Mouse (Mus musculus): ENCODE data around the gene Snai1. TPM values are rescaled to one million over a fixed set of nuclear protein-coding genes. Genes with fewer than 3 reads are reported as not detected.

The Snai1 gene
- total RNA-seq, 2 experiments from 2014 or later: 0.50 to 0.94 TPM

GRCm38 (mm10) chr2:167551342-167551920 lies 13.4 kb downstream of the Snai1 start:
- no peak for DNase-seq

DNA sequence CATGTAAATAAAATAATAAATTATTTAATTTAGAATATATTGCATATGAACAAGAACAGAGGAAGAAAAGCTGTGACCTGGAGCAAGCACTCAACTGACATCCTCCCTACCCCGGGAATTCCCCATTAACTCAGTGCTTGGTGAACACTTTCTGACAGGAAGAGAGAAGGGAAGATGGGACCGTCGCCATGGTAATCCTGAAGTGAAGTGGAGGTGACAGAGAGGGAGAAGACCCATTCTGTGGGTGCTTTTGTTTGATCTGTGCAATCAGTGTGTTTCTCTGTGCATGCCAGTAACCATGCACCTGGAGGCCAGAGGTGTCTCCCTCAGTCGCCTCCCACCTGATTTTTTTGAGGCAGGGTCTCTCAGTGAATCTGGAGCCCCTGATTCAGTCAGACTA lies 14.3 kb downstream of the Snai1 start:
- DNase-seq: no peak

GRCm38 (mm10) chr2:167552927-167553402 lies 15.0 kb downstream of the Snai1 start:
- DNase-seq: no peak

DNA sequence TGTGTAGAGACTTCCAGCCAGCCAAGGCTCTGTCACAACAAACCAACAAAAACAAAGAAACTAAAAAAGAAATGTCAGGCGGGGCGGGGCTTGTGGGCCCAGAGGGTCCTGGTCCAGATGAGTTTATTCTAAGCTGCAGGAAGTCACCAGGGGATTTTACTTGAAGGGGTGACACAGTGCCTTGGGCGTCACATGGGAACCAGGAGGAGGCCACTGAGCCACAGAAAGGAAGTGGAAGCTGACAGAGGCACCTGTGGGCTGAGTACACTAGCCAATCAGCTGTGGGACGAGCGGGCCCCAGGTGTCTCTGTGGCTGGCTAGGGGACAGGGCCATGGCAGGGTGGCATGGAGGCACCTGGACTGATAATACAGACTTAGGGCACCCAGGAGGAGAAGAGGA lies 17.8 kb downstream of the Snai1 start:
- no peak for DNase-seq

DNA sequence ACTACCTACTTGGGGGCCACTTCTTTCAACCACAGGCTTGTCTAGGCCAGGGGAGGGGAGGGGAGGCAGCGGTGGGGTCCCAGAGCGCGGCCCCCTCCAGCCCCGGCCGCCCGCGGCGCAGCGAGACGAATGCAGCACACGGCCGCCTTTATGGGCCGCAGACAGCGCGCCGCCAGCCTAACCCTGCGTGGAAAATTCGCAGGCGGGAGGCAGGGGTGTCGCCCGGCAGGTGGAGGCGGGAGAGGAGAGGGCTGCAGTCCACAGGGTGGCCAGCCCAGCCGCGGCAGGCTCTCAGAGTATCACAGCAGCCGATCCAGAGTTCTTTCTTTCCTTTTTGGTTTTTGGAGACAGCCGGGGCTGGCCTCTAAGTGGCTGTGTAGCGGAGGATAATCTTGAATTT lies 21.4 kb downstream of the Snai1 start:
- DNase-seq: no peak

DNA sequence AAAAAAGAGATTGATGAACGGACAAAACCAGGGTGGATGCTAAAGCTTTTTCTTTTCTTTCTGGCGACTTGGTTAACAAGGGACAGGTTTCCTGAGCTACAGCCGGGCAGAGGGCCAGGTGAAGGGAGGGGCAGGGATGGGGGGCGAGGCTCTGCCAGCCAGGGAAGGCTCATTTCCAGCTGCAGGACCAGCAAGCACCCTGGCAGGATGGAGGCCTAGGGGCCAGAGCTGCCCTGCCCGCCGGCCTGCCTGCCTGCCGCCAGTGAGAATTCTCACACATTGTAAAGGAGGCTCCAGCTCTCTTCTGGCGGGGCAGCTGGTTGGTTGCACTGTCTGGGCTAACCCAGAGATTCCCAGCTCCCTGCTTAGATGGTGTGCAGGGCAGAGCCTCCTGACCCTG lies 24.1 kb downstream of the Snai1 start:
- DNase-seq: no peak

GRCm38 (mm10) chr2:167563035-167563434 lies 25.0 kb downstream of the Snai1 start:
- DNase-seq: no peak

GRCm38 (mm10) chr2:167563703-167564102 lies 25.7 kb downstream of the Snai1 start:
- DNase-seq: no peak

DNA sequence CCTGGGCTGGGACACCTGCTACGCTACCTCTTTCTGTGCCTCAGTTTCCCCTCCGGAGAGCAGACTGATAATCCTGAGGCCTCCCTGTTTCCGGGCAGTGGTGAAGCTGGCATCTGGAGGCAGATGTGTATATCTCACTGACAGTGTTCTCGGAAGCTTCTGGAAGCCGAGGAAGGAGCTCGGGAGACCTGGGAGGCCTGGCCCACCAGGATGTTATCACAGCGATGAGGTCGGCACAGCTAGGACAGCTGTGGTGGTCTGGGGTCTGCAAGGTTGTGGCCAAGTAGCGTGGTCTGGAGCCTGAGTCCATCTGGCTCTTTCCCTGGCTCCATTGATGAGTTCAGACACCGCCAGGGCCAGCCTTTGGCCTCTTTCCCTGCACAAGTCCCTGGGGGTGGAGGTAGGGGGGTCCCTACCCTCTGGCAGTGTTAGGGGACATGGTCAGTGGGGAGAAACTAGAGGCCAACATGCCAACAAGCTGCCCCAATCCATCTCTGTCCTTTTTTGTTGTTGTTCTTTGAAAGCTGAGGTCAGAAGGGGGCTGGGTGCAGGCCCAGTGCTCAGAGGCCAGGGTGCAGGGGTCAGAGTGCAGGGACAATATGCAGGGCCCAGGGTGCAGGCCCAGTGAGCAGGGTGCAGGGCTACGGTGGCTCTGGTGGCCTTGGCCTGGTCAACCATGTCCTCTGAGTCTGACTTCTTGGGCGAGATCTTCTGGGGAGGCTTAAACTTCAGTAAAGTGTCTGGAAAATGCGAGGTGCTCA lies 26.7 kb downstream of the Snai1 start:
- no peak for DNase-seq

GRCm38 (mm10) chr2:167565312-167565656 lies 27.3 kb downstream of the Snai1 start:
- DNase-seq: no peak

DNA sequence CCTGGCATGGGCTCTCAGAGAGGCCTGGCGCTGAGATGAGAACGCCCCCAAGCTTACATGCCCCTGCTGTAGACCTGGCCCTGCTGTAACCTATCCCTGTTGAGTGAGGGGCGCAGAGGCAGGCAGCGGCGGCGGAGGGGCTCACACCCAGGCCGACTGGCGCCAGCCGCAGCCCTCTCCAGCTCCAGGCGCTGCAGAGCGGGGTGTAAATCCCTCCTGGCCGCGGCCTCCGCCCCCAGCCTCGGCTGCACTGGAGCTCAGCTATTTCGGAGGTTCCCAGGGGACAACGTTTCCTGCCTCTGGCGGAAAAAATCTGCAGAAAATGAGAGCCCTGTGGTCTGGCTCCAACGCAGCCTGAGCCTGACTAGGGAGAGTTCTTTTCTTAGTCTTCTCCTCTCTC lies 27.7 kb downstream of the Snai1 start:
- DNase-seq: no peak

DNA sequence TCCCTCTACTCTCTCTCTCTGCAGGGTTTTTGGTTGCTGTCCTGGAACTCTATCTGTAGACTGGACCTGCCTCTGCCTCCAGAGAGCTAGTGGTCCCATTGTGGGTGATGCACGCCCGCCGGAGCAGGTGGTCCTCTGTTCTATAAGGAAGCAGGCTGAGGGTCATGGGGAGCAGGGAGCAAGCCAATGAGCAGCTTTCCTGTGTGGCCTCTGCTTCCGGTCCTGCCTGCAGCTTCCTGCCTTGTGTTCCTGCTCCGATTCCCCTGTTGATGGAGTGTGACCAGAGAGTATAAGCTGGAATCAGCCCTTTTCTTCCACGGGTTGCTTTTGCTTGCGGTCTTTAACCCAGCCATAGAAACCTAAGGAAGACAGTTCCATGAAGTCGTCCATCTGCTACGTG lies 30.1 kb downstream of the Snai1 start:
- no peak for DNase-seq

DNA sequence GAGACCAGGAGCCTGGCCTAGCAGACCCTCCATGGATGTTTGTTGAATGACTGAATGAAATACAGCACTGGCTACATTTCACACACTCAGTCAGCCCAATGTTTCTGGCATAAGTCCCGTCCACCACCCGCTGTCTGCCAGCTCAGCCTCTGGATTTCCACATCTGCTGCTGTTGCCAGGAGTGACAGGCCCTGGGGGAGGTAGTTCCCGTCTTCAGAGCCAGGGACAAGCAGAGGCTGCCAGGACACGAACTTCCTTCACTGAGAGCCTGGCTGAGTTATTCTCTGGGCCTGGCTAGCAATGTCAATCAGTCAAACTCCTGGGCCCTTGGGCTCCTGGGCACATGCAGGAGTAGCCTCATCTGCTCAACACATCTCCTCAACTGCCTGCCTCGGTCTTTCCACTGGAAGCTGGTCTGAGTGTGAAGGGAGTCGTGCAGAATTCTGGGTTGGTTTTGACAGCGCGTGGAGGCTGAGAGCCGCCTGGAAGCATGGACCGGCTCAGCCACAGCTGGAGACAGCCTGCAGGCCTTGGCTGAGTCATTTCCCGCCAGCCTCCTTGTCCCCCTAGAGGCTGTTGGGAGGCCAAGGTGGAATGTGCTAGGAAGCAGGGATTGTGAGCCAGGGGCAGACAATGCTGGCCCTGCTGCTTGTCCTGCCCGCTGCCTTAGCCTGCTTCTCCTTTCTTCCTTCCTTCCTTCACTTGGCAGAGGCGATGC lies 32.1 kb downstream of the Snai1 start:
- no peak for DNase-seq

GRCm38 (mm10) chr2:167570815-167571214 lies 32.8 kb downstream of the Snai1 start:
- no peak for DNase-seq

DNA sequence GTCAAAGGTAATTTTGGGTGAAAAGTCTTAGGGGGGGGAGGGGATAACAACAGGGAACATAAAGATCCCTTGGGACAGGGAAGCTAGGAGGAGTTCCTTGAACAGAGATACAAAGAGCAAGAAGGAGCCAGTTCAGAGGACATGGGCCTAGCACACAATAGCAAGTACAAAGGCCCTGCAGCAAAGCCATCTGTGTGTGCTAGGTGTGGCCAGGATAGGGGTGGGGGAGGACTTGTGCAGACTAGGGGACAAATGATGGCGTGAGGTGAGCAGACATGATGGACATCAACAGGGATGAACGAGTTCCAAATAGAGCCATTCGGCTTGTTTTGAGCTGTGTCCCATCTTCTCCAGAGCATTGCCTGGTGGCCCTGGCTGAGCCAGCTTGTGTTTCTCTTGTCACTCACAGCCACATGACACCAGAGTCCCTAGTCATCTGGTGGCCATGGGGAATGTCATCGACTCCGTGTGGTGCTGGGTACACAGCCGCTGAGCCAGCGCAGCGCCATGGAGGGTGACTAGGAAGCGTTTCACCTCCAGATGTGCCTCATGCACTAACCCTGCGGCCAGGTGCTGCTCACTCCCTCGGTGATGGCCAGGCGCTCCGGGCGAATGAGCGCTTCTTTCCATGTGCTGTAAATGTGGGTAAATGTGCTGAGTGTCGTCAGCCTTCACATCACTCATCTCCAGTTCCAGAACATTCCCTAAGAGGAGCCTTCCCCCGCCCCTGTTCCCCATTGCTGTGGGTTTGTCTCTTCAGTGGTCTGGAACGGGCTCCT lies 33.6 kb downstream of the Snai1 start:
- DNase-seq: no peak

- DNase-seq: no peak
Measured at GRCm38 (mm10) chr2:167574814-167575213, 36.8 kb downstream of the Snai1 start.

DNA sequence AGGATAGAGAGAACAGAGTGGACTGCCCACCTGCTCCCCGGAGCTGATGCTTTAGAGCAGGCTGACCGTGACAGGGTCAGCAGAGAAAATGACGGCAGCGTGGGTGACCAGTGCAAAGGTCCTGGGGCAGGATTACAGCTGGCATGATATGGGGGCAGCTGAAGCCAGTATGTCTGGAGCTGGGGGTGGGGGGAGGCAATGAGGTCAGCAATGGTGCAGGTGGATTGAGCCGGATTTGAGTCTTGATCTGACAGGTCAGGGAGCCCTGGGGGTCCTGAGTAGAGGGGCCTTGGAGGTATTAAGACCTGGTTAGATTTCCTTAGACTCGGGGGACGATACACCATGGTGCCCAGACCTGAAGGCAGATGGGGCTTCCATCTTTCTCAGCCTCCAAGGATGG lies 37.6 kb downstream of the Snai1 start:
- DNase-seq: no peak

DNA sequence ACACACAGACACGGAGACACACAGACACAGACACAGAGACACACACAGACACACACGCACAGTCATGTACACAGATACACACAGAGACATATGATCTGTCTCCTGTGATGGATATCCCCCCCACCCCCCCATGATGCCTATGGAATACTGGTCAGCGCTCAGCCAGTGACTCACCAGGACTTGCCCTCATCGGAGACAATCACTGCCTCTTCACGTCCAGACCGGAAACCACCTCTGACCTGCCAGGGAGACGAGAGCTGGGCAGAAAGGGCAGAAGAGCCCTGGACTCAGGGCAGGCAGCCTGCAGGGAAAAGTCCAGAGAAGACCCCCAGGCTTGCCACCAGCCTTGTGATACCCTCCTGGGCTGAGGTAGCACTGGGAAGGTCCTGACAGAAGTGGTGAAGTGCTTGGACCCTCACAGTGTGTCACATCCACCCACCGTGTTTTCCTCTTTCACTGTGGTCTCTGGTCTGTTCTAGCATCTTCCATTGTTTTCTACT lies 38.2 kb downstream of the Snai1 start:
- no peak for DNase-seq

GRCm38 (mm10) chr2:167577186-167577785 lies 39.3 kb downstream of the Snai1 start:
- DNase-seq: no peak

DNA sequence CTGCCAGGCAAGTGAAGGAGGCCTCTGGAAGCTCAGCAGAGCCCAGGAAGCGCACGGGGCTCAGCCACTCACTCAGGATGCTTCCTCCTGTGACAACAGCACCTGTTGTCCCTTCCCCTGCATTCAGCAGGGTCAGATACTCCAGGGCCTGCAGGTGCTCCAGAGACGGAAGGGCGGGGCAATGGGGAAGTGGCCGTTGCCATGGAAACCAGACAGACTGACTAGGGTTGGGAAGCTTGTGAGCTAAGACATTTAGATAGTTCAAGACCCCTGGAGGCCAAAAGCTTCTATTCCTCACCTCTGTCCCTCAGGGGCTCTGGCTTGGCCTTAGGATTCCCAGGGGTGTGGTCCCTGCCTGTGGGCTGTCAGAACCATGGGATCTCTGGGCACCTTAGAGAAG lies 40.5 kb downstream of the Snai1 start:
- no peak for DNase-seq

DNA sequence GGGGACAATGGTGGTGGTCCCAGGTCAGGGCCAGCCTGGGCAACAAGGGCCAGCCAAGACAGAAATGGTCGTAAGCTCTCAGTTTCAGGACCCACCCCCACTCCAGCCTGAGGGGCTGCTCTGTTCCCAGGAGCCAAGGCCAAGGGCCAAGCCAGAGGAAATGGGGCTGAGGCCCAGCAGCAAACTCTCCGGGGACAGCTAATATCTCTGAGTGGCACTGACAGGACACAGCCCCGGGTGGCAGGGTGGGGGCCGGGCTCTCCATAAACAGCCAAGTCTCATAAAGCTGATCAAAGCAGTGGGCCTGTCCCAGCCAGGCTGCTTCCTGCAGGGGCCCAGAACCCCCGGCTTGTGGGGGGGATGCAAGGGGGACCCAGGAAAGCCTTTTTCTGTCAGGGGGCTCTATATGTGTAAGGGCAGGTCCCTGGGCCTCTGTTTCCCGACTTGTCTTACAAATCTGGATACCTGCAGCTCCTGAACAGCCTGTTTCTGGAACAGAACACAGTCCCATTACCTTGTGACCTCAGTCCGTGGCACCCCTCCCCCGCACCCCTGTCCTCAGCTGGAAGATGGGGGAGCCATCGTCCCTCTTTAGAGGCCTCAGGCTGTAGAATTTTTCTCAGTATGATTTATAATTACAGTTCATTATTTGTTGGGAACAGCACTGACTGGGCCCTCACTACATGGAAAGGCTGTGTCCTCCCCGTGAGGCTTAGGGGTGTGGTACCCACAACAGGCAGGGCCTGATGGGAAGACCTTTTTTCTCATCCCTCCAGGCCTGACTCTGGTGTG lies 45.4 kb downstream of the Snai1 start:
- DNase-seq: no peak

GRCm38 (mm10) chr2:167585273-167585672 lies 47.3 kb downstream of the Snai1 start:
- DNase-seq: no peak

All from layer of hippocampus, postnatal 36 days (tissue).